Mouse (Mus musculus) hindbrain, embryonic 16.5 days (tissue): ENCODE measurements around the gene Frrs1l. TPM values are rescaled to one million over a fixed set of nuclear protein-coding genes. Genes with fewer than 3 reads are reported as not detected.

Experiments used
- ATAC-seq: fragments of 200-750 bp; cut with Nextera tagmentation; 2 replicates; pipeline ENCODE4 v1.8.0; 2017; ENCODE audit warnings: moderate TSS enrichment, moderate library complexity
- H3K27ac ChIP-seq: fragments of 300-500 bp; sonication (generic); 2 replicates; pipeline ENCODE4 v1.5.1; 2014; ENCODE audit warnings: low read depth, mild to moderate bottlenecking, control low read depth, low read length, moderate library complexity
- H3K27me3 ChIP-seq: fragments of 300-500 bp; sonication (generic); replicated peaks from 2 replicates; pipeline ENCODE4 v1.6.1; 2014; ENCODE audit warnings: low read length; ENCODE audit not compliant: control insufficient read depth, insufficient read depth
- H3K36me3 ChIP-seq: fragments of 300-500 bp; sonication (generic); 2 replicates; pipeline ENCODE4 v1.6.1; 2014; ENCODE audit warnings: mild to moderate bottlenecking, low read length, moderate library complexity, mixed read lengths; ENCODE audit not compliant: control insufficient read depth, insufficient read depth
- H3K4me1 ChIP-seq: fragments of 300-500 bp; sonication (generic); 2 replicates; pipeline ENCODE4 v1.6.1; 2014; ENCODE audit warnings: low read depth, low read length; ENCODE audit not compliant: control insufficient read depth, insufficient read depth
- H3K4me2 ChIP-seq: fragments of 300-500 bp; sonication (generic); 2 replicates; pipeline ENCODE4 v1.6.1; 2014; ENCODE audit warnings: mild to moderate bottlenecking, low read length, control low read depth, moderate library complexity
- H3K4me3 ChIP-seq: fragments of 300-500 bp; sonication (generic); 2 replicates; pipeline ENCODE4 v1.5.1; 2014; ENCODE audit warnings: mild to moderate bottlenecking, low read length, control low read depth, moderate library complexity
- H3K9ac ChIP-seq: fragments of 300-500 bp; sonication (generic); 2 replicates; pipeline ENCODE4 v1.6.1; 2014; ENCODE audit warnings: low read depth, mild to moderate bottlenecking, control low read depth, low read length, moderate library complexity
- H3K9me3 ChIP-seq: fragments of 300-500 bp; sonication (generic); 2 replicates; pipeline ENCODE4 v1.6.1; 2014; ENCODE audit warnings: mild to moderate bottlenecking, low read length, moderate library complexity; ENCODE audit not compliant: control insufficient read depth
- WGBS: fragments of 180-500 bp; shearing (Covaris S2); extraction: QIAGEN DNeasy Blood & Tissue Kit; methylation state at CpG from one replicate; pipeline ENCODE4 v1.1.7; 2014; 5-methylcytosine and 5-hydroxymethylcytosine counted together
- polyA plus RNA-seq: library from polyadenylated mRNA; unstranded; fragments of >200 nt; fragmentation: Nextera tagmentation; extraction: Ambion mirVana; gene quantifications from 2 replicates; pipeline ENCODE4 v1.2.1, GENCODE M21; 2015

Frrs1l gene
- polyA plus RNA-seq, 1 experiment from 2014 or later: 20.7 TPM

GRCm38 (mm10) chr4:56912382-56913001 lies 77.7 kb downstream of the Frrs1l start:
- H3K27ac ChIP-seq: no peak overlapping the region
- ATAC-seq: no peak
- no peaks in the 10 kb centered on the region for H3K4me1 ChIP-seq
- WGBS: 96% methylated on average over 7 of the region's 7 CpGs
- no peak overlapping the region for H3K4me3 ChIP-seq
- no peak overlapping the region for H3K4me2 ChIP-seq
- H3K9me3 ChIP-seq: no peaks in the 10 kb centered on the region
- no peak overlapping the region for H3K9ac ChIP-seq
- peaks cover 25% of the 10 kb centered on the region for H3K36me3 ChIP-seq
- H3K27me3 ChIP-seq: no peaks in the 10 kb centered on the region

- Histone ChIP-seq H3K9ac (no peak overlapping the region), H3K4me2 (no peak overlapping the region), H3K9me3 (no peaks in the 10 kb centered on the region), H3K36me3 (peaks cover 19% of the 10 kb centered on the region), H3K27me3 (no peaks in the 10 kb centered on the region), H3K4me1 (no peaks in the 10 kb centered on the region), H3K4me3 (no peak overlapping the region), H3K27ac (no peak overlapping the region)
- ATAC-seq: no peak
- 90% methylated on average over 3 of the region's 3 CpGs for WGBS
Observed at GRCm38 (mm10) chr4:56909568-56909967, 80.6 kb downstream of the Frrs1l start.

DNA sequence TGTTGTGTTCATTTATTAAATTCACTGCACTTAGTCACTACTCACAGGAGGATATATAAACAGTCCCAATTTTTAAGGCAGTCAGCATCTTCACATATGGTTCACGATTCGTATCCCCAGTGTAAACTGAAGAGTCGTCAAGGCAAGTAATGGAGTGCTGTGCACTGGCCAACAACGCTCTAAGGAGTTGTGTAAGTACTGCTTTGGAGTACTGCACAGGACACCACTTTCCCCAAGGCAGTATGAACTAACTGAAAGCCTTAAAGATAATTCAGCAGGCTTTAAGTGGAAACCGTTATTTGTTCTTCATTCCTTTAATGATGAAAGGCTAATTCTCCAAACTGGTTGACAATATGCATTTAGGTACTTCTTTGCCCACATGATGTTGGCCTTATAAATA lies 82.5 kb downstream of the Frrs1l start:
- no peaks in the 10 kb centered on the region for H3K9me3 ChIP-seq
- H3K27ac ChIP-seq: no peak overlapping the region
- H3K4me3 ChIP-seq: no peak overlapping the region
- ATAC-seq: no peak
- peaks cover 22% of the 10 kb centered on the region for H3K36me3 ChIP-seq
- 88% methylated on average over 5 of the region's 5 CpGs for WGBS
- no peak overlapping the region for H3K4me2 ChIP-seq
- H3K27me3 ChIP-seq: no peaks in the 10 kb centered on the region
- H3K4me1 ChIP-seq: no peaks in the 10 kb centered on the region
- H3K9ac ChIP-seq: no peak overlapping the region

Other genes starting within 250 kb of the Frrs1l start
- not detected in 2 replicates for gene Actl7b, start 248.9 kb downstream of the Frrs1l start, polyA plus RNA-seq
- not detected in 2 replicates for gene Actl7a, start 247.0 kb downstream of the Frrs1l start, polyA plus RNA-seq
- 56.8 and 60.3 TPM in 2 replicates for gene Elp1, start 188.1 kb downstream of the Frrs1l start, polyA plus RNA-seq
- 13.1 and 15.2 TPM in 2 replicates for gene Fam206a, start 188.0 kb downstream of the Frrs1l start, polyA plus RNA-seq
- gene Ctnnal1, start 125.2 kb downstream of the Frrs1l start, polyA plus RNA-seq: 13.7 and 14.6 TPM in 2 replicates
- gene Tmem245, start 43.0 kb downstream of the Frrs1l start, polyA plus RNA-seq: 8.1 and 9.5 TPM in 2 replicates
- 2.8 and 3.4 TPM in 2 replicates for gene Epb41l4b, start 153.0 kb upstream of the Frrs1l start, polyA plus RNA-seq